Mouse (Mus musculus): ENCODE data around the gene Ncs1. TPM values are rescaled to one million over a fixed set of nuclear protein-coding genes. Genes with fewer than 3 reads are reported as not detected.

The Ncs1 gene
- polyA plus RNA-seq, 1 experiment from 2014 or later = 183 TPM

- no peak overlapping the region for H3K4me3 ChIP-seq
- 55% methylated on average over 3 of the region's 3 CpGs for WGBS
- H3K36me3 ChIP-seq (replicated peaks) = peaks cover 13% of the 10 kb centered on the region; the same call in 1 of the 2 replicates
- H3K4me1 ChIP-seq = peaks cover 26% of the 10 kb centered on the region
- no peak overlapping the region for H3K9ac ChIP-seq
- no peaks in the 10 kb centered on the region for H3K9me3 ChIP-seq
- H3K27me3 ChIP-seq (replicated peaks) = no peaks in the 10 kb centered on the region
- H3K4me2 ChIP-seq = no peak overlapping the region
- ATAC-seq (replicated peaks) = 0 out of 2 replicates have a peak, but pooled peaks have one; percentile 15
- H3K27ac ChIP-seq = no peak overlapping the region
Measured at GRCm38 (mm10) chr2:31211204-31211603, 34.4 kb upstream of the Ncs1 start.

DNA sequence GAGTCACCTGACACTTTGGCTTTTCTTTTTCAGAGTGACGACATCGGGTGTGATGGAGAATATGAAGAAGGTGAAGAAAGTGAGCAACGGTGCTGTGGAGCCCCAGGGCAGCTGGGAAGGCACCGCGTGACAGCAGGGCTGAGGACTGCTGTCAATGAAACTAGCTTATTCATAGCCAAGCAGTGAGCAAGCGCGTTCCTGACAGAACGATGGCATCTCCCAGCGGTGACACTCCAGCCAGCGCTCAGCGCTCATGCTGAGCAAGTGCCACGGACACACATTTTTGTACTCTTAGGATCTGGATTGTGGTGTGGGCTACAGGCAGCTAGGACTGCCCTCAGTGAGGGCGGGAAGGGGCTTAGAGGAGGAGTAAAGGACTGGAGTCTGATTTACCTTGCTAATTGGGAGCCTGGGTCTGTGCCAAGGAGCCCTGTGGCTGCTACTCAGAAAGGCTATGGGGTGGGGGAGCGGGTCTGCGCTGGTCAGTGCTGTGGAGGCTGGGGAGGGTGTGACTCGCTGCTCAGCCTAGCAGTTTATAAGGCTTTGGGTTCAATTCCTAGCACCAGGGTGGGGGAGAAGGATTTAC, 31.3 kb upstream of the Ncs1 start:
- Histone ChIP-seq H3K4me2 (no peak overlapping the region), H3K9me3 (no peaks in the 10 kb centered on the region), H3K27ac (0 out of 2 replicates have a peak overlapping the region, but pooled peaks have one; percentile 29), H3K27me3 (replicated peaks) (no peaks in the 10 kb centered on the region), H3K4me1 (peaks cover 14% of the 10 kb centered on the region), H3K9ac (0 out of 2 replicates have a peak overlapping the region, but pooled peaks have one; percentile 6), H3K36me3 (replicated peaks) (peaks cover 7% of the 10 kb centered on the region; the same call in 1 of the 2 replicates), H3K4me3 (no peak overlapping the region)
- 55% methylated on average over 16 of the region's 16 CpGs for WGBS
- 0 out of 2 replicates have a peak, but pooled peaks have one; percentile 29 for ATAC-seq (replicated peaks)

DNA sequence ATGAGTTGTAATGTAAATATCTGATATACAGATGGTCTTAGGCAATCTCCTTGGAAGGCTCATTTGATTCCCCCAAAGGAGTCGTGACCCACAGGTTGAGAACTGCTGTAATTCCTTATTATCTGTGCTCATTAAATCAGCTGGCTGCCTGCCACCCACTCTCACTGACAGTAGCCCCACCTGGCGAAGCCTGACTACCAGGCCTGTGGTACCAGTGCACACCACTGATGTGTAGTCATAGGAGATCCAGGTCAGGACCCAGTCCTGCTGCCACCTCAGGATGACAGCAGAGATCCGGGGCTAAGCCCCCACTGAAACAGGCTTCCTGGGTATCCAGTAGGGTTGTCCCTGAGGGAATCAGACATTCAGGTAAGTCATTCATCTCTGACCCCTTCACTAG, 27.0 kb upstream of the Ncs1 start:
- no peak overlapping the region for H3K27ac ChIP-seq
- H3K9ac ChIP-seq = no peak overlapping the region
- WGBS = 76% methylated on average over 3 of the region's 3 CpGs
- peaks cover 9% of the 10 kb centered on the region for H3K4me1 ChIP-seq
- H3K4me2 ChIP-seq = no peak overlapping the region
- peaks cover 7% of the 10 kb centered on the region; the same call in 1 of the 2 replicates for H3K36me3 ChIP-seq (replicated peaks)
- H3K4me3 ChIP-seq = no peak overlapping the region
- no peaks in the 10 kb centered on the region for H3K9me3 ChIP-seq
- ATAC-seq (replicated peaks) = no peak
- no peaks in the 10 kb centered on the region for H3K27me3 ChIP-seq (replicated peaks)

DNA sequence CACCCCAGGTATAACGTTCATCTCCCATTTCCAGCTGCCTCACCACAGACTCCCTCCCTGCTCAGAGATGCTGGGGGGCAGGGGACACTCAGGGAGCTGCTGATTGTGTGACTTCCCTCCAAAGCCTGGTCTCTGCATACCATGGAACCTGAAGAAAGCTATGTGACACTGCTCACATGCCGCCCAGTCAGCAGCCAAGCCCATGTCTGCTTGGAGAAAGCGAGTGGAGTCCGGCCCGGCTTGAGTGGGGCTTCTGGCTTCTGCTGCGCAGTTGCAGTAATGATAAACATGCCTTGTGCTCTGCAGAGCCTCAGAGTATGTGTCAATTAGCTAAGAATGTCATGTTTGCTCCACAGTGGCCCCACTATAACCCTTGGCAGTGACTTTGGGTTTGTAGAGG, 26.2 kb upstream of the Ncs1 start:
- WGBS = 87% methylated on average over 6 of the region's 6 CpGs
- Histone ChIP-seq H3K36me3 (replicated peaks) (peaks cover 7% of the 10 kb centered on the region; the same call in 1 of the 2 replicates), H3K4me3 (no peak overlapping the region), H3K4me2 (no peak overlapping the region), H3K4me1 (peaks cover 2% of the 10 kb centered on the region; the same call in 1 of the 2 replicates), H3K9ac (no peak overlapping the region), H3K9me3 (no peaks in the 10 kb centered on the region), H3K27me3 (replicated peaks) (no peaks in the 10 kb centered on the region), H3K27ac (no peak overlapping the region)
- no peak for ATAC-seq (replicated peaks)

DNA sequence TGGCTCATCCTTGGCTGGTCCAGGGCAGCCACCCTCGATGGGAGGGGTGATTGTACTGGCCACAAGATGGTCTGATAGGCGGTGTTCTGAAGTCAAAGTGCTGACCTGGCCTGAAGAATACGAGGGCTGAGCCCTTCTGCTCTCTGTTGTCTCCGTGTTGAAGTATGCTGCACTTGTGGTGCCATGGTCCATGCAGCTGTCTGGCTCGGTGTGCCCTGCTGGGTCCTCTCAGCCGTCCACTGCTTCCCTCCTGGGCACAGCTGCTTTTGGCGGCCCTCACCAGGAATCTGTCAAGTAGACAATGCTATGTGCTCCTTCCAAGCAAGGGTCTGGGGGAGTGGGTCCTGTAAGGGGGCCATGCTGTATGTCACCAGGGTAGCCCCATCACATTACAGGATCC, 24.8 kb upstream of the Ncs1 start:
- H3K36me3 ChIP-seq (replicated peaks) = no peaks in the 10 kb centered on the region
- 69% methylated on average over 7 of the region's 7 CpGs for WGBS
- no peaks in the 10 kb centered on the region for H3K4me1 ChIP-seq
- no peaks in the 10 kb centered on the region for H3K27me3 ChIP-seq (replicated peaks)
- H3K4me2 ChIP-seq = no peak overlapping the region
- no peaks in the 10 kb centered on the region for H3K9me3 ChIP-seq
- no peak overlapping the region for H3K4me3 ChIP-seq
- no peak overlapping the region for H3K27ac ChIP-seq
- H3K9ac ChIP-seq = no peak overlapping the region
- ATAC-seq (replicated peaks) = no peak

- WGBS = 84% methylated on average over 5 of the region's 5 CpGs
- no peaks in the 10 kb centered on the region for H3K36me3 ChIP-seq (replicated peaks)
- no peak for ATAC-seq (replicated peaks)
- no peak overlapping the region for H3K9ac ChIP-seq
- no peaks in the 10 kb centered on the region for H3K9me3 ChIP-seq
- no peak overlapping the region for H3K27ac ChIP-seq
- no peaks in the 10 kb centered on the region for H3K4me1 ChIP-seq
- H3K27me3 ChIP-seq (replicated peaks) = no peaks in the 10 kb centered on the region
- H3K4me3 ChIP-seq = no peak overlapping the region
- H3K4me2 ChIP-seq = no peak overlapping the region
Measured at GRCm38 (mm10) chr2:31221582-31221981, 24.0 kb upstream of the Ncs1 start.

DNA sequence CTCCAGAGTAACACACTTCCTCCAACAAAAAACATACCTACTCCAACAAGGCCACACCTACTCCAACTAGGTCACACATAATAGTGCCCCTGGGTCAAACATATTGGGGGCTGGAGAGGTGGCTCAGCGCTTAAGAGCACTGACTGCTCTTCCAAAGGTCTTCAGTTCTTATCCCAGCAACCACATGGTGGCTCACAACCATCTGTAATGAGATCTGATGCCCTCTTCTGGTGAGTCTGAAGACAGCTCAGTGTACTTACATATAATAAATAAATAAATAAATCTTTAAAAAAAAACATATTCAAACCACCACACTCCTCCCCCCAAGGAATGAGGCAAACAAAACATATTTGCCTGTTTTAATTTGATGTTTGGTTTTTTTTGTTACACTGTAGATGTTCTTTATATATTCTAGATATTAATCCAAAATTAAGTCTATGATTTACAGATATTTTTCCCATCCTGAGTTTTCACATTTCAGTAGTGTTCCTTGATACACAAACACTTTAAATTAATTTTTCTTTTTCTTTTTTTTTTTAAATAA, 16.8 kb upstream of the Ncs1 start:
- Histone ChIP-seq H3K9me3 (no peaks in the 10 kb centered on the region), H3K9ac (no peak overlapping the region), H3K4me3 (no peak overlapping the region), H3K4me1 (no peaks in the 10 kb centered on the region), H3K4me2 (no peak overlapping the region), H3K27me3 (replicated peaks) (no peaks in the 10 kb centered on the region), H3K27ac (no peak overlapping the region), H3K36me3 (replicated peaks) (no peaks in the 10 kb centered on the region)
- 43% methylated on average over 1 of the region's 1 CpGs for WGBS
- ATAC-seq (replicated peaks) = no peak

DNA sequence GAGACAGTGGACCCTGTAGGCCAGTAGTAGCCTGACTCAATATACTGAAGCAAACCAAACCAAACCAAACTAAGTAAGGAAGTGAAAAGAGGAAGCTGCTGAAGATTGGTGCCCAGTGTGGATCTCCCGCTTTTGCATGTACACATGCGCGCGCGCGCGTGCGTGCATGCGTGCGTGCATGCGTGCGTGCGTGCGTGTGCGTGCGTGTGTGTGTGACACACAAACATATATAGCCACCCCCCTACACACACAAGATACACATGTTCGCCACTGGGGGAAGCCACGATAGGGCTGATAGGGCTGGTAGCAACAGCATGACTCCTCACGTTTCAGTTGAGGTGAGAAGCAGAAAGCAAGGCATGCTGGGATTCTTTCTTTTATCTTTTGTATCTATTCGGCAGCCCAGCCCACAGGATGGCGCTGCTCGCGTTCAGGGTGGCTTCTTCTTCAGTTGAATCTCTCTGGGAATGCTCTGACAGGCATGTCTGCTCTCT, 6.4 kb upstream of the Ncs1 start:
- no peaks in the 10 kb centered on the region; the same call in 1 of the 2 replicates for H3K4me1 ChIP-seq
- no peaks in the 10 kb centered on the region; the same call in 1 of the 2 replicates for H3K27me3 ChIP-seq (replicated peaks)
- H3K9me3 ChIP-seq = no peaks in the 10 kb centered on the region
- 41% methylated on average over 23 of the region's 23 CpGs for WGBS
- H3K36me3 ChIP-seq (replicated peaks) = no peaks in the 10 kb centered on the region
- H3K27ac ChIP-seq = no peak overlapping the region
- peak overlapping the region; percentile 34 for H3K4me2 ChIP-seq
- peak; percentile 63; the same call in 1 of the 2 replicates for ATAC-seq (replicated peaks)
- H3K4me3 ChIP-seq = peak overlapping the region; percentile 7; the same call in 1 of the 2 replicates
- H3K9ac ChIP-seq = no peak overlapping the region

GRCm38 (mm10) chr2:31239833-31240232, 5.8 kb upstream of the Ncs1 start:
- Histone ChIP-seq H3K4me1 (peaks cover 6% of the 10 kb centered on the region), H3K36me3 (replicated peaks) (no peaks in the 10 kb centered on the region), H3K27ac (no peak overlapping the region), H3K9me3 (no peaks in the 10 kb centered on the region), H3K4me3 (no peak overlapping the region), H3K27me3 (replicated peaks) (no peaks in the 10 kb centered on the region; the same call in 1 of the 2 replicates), H3K9ac (no peak overlapping the region), H3K4me2 (no peak overlapping the region)
- ATAC-seq (replicated peaks) = no peak
- 87% methylated on average over 6 of the region's 6 CpGs for WGBS

DNA sequence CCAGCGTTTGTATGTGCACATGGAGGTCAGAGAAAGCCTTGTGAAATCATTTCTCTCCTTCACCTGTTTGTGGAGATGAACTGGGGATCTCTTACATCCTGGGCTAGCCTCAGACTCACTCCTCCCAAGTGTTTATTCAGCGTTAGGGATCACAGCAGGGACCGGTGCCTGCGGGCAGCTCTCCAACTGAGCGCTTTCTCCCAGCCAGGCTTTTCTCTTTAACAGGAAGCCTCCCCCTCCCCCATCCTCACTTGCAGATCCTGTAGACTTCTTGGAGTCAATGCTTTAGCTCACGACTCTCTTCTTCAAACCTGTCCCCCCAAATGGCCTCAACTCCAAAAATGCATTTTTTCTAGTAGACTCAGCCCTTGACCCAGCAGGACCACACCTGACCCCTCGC, 4.0 kb upstream of the Ncs1 start:
- H3K9me3 ChIP-seq = no peaks in the 10 kb centered on the region
- no peak overlapping the region for H3K27ac ChIP-seq
- ATAC-seq (replicated peaks) = no peak
- no peaks in the 10 kb centered on the region for H3K36me3 ChIP-seq (replicated peaks)
- H3K27me3 ChIP-seq (replicated peaks) = no peaks in the 10 kb centered on the region; the same call in 1 of the 2 replicates
- H3K9ac ChIP-seq = no peak overlapping the region
- H3K4me1 ChIP-seq = peaks cover 11% of the 10 kb centered on the region
- WGBS = 11% methylated on average over 7 of the region's 7 CpGs
- H3K4me2 ChIP-seq = no peak overlapping the region
- no peak overlapping the region for H3K4me3 ChIP-seq

DNA sequence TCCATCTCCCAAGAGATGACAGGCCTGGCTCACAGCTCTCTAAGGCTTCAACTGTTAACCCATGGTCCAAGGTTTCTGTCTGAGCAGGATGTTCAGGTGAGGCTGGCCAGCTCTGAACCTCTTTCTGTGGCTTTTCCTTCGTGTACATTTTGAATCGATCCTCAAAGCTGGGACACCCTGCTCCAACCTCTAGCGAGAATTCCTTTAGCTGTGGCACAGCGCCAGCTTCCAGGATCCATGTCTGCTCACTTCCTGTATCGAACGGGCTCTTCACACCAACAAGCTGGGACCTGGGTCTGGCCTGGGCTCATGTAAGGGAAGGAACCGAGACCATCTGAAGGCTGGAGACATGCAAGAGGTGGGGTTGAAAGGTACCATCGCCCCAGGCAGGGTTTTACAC, 1.4 kb upstream of the Ncs1 start:
- H3K9me3 ChIP-seq = no peaks in the 10 kb centered on the region
- H3K36me3 ChIP-seq (replicated peaks) = 0 out of 2 replicates have a peak, but pooled peaks cover 3% of the 10 kb centered on the region
- 80% methylated on average over 8 of the region's 8 CpGs for WGBS
- no peak for ATAC-seq (replicated peaks)
- no peak overlapping the region for H3K27ac ChIP-seq
- no peak overlapping the region for H3K9ac ChIP-seq
- H3K27me3 ChIP-seq (replicated peaks) = no peaks in the 10 kb centered on the region; the same call in 1 of the 2 replicates
- no peak overlapping the region for H3K4me2 ChIP-seq
- H3K4me1 ChIP-seq = peaks cover 37% of the 10 kb centered on the region
- no peak overlapping the region for H3K4me3 ChIP-seq

GRCm38 (mm10) chr2:31245051-31245450, 572 bp upstream of the Ncs1 start:
- no peaks in the 10 kb centered on the region; the same call in 1 of the 2 replicates for H3K27me3 ChIP-seq (replicated peaks)
- H3K27ac ChIP-seq = peak overlapping the region; percentile 91
- peak overlapping the region; percentile 77 for H3K4me2 ChIP-seq
- H3K9ac ChIP-seq = peak overlapping the region; percentile 95
- 9% methylated on average over 5 of the region's 5 CpGs for WGBS
- no peaks in the 10 kb centered on the region for H3K9me3 ChIP-seq
- peaks cover 41% of the 10 kb centered on the region for H3K4me1 ChIP-seq
- no peak; the same call in 1 of the 2 replicates for ATAC-seq (replicated peaks)
- peak overlapping the region; percentile 96 for H3K4me3 ChIP-seq
- 0 out of 2 replicates have a peak, but pooled peaks cover 3% of the 10 kb centered on the region for H3K36me3 ChIP-seq (replicated peaks)
